Mouse (Mus musculus) Muller cell, postnatal 12 days (primary cell): ENCODE data around the gene Papola.
A peak's percentile ranks its signal among the peaks of the same experiment; 100 is the strongest.

Experiments used
- DNase-seq: peaks from one replicate; pipeline ENCODE4 v3.0.0-alpha.2; 2015; ENCODE audit errors: inconsistent ontology term

Papola gene

DNA sequence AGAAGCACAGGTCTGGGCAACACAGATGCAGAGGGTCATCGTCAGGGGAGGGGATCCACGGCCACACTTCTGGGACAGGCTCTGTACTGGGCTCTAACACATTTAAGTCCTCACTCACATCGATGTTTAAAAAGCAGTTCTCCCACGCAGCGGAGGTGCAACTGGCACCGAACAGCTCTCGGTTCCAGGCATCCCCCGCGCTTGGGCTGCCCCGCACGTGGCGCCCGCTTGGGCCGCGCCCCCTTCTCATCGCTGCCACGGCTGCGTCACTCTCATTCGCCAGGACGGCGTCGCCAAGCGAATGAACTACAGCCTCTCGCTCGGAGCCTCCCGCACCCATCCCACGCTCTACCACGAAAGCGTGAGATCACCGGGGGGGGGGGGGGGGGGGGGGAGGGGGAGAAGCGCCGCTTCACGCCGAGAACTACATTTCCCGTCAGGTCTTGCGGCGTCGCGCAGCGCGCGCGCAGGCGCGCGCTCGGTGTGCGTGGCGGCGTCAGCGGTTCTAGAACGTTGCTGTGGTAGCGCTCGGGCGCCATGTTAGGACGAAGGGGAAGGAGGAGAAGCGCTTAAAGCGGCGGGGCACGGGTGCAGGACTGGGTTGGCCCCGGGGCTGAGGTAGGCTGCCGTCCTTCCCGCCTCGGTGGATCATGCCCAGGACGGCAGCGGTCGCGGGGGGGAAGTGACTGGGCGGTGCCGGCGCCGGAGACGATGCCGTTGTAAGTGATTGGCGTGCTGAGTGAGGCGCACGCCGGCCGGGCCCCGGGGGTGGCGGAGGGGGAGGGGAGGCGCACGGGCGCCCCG is at the start of gene Papola:
Gene Papola, plus strand, starts transcription at position 499 of the 804 bp plus-strand sequence.
- peak; percentile 93 for DNase-seq

DNA sequence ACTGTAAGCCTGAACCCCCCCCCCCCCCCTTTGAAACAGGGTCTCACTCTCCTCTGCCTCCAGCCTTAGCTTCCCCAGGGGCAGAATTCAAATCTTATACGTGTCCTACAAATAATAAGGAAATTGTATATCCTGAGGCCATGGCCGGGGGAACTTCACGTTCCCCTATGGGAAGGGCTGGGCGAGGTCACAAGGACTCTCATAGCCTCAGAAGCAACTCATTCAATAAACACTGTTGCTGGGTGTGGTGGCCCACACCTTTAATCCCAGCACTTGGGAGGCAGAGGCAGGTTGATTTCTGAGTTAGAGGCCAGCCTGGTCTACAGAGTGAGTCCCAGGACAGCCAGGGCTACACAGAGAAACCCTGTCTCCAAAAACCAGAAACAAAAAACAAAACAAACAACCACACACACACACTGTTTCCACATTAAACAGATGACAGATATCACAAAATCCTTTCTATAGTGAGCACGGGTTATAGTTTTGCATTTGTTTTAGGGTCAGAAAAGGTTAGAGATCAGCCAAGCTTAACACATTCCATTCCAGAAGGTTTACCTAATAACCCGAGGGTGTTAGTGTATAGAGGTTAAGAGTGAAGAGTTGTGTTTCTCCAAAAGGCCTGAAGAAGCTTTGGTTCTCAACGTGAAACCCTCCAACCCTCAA is 49.1 kb upstream of the Papola start:
- DNase-seq, result no peak

DNA sequence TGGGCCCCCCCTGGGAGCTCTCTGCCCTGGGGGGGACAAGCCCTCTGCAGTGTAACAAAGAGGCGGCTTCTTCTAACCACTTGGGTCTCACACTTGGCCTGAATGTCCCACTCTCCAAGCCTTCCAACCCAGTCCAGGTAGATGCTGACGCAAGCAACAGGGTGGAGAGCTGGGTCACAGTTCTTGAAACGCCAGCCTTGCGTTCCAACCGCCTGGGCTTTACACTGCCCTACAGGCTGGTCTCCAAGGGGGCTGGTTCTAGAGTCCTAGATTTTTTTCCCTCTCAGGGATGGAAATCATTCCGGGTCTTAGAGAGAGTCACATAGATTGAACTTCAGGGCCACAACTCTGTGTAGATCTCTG is 48.6 kb upstream of the Papola start:
- no peak for DNase-seq

DNA sequence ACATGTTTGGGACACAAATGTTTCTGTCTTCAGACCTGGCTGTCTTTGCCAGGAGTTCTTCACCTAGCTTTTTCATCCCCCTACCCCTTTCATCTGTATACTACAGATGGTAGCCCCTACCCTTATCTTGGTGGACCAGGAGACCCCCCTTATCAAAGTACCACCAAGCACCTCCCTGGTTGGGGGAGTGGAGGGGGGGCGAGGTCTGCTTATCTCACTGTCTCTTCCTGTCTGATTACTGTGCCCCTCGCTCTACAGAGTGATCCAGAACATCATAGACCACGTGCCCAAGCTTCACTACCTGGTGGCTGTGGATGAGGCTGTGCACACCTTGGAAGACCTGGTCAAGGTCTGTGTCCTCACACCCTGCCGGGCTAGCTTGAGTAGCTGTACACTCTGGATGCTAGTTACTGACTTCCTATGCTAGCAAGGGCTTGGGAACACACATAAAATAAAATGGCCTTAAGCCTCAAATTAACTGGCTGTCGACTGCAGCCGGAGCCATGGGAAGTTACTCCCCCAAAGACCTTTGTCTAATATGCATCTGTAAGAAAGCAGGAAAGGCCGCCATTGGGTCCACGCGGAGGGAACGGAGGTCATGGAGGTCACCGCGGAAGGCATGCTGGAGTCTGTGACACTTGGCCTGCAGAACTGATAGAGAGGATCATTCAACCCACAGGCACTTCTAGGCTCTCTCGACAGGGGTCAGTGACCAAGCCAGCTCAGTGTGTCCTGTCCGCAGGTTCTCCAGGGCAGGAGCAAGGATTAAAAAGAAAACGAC is 46.0 kb upstream of the Papola start:
- DNase-seq, result no peak

DNA sequence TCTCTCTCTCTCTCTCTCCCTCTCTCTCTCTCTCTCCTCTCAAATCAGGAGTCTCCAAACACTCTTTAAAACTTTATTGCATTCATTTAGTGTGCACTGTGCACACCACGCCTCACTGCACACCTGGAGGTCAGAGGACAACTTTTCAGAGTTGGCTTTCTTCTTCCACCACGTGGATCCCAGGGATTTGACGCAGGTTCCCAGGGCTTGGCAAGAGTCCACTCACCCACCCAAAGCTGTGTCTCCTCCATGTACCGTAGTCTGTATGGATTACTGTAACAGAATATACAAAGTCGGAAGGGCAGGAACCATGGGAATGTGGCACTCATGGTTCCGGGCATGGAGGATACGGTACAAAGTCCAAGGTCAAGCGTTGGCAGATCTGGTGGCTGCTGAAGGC is 44.8 kb upstream of the Papola start:
- no peak for DNase-seq

DNA sequence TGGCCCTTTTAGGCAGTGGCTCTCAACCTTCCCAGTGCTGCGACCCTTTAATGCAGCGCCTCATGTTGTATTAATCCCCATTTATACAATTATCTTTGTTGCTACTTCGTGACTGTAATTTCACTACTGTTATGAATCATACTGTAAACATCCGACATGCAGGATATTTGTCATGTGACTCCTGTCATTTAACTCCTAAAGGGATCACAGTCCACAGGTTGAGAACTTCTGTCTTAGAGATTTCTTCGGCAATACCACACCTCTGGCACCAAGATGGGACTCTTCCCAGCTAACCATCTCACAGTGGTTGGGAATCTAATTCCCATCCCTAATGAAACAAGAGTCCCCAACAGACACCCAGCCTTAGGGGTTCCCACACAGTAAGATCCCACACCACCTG is 36.4 kb upstream of the Papola start:
- DNase-seq, result no peak

DNA sequence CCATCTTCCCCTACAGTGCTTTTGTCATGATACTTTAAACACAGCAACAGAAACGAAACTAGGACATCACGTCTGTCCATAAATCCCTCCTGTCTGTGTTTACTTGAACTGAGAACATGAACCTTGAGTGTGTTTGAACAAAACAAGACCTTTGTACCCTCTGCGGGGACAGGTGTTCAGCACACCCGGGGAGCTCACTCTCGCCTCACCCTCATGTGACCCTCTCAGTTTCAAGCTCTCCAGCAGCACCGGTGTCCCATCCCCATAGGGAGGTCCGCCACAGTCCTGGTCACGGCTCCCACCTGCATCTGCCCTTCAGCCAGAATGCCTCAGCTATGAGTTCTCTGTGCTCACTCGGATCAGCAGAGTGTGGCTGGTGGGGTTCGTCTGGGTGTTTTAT is 30.7 kb upstream of the Papola start:
- DNase-seq, result no peak

DNA sequence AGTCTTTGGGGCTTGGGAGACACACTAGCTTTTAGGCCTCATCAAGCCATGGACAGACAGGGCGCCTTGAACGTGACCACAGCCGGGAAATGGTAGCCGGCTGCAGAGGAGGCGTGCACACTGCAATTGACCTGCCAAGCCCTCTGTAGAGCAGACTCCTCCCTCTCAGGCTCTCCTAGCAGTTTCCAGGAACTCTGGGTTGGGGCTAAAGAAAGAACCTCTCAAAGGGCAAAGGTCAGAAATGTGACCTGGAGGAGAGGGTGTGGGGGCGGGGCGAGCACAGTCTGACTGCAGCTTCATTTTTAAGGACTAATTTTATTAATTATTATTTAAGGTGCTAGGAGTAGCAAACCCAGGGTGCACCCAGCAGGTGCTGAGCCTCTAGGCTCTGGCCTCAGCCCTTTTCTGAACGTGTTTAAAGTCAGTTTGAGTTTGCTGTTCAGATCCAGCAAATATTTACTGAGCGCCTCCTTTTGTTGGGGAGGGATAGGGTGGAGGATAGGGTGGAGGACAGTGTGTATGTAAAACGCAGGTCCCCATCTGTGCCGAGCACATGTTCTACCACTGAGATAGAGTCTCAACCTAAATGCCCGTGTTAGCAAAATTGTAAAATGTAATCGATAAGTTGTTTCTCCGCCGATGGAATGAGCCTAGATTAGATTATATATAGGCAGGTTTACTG is 26.5 kb upstream of the Papola start:
- no peak for DNase-seq

DNA sequence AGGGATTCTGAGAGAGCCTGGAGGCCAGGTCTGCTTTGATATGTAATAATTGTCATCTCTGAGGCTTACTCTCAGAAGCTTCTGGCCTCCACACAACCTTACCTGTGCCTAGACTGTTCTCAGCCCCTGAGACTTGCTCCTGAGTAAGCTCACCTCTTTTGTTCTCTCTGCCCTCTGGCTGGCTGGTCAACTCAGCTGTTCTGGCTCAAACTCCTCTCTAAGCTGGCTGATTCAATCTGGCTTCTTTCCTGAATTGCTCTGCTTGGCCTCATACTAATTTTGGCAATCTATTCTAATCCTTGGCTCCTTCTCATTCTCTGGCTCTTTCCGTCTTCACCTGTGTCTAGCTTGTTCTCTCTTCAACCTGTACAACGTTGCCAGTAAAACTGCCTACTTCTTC is 25.6 kb upstream of the Papola start:
- DNase-seq, result no peak

DNA sequence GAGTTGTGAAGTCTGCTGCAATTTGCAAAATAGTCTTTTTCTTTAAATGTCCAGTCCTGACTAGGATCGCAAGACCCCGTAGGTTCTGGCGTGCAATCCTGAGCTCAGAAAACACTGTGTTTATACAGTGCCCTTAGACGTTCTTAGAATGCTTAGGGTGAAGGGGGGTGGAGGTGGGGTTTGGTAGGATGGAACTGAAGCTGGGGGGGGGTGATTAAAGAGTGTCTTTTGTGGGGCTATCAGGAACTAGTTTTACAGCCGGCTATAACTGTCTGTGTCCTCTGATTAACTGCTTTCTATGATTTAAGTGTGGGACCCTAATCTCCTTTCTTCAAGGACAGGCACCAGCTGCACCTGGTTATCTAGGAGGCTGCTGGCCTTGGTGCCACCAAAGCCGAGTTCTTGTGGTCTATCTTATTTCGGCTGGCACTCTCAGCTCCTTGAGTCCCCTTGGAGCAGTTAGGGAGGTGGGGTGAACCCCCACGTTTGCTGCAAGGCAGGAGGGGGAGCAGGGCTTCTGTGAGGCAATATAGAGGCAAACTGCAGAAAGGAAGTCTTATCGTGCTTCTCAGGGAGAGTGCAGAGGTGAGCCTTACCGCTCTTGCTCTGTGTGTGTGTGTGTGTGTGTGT is 24.5 kb upstream of the Papola start:
- no peak for DNase-seq

DNA sequence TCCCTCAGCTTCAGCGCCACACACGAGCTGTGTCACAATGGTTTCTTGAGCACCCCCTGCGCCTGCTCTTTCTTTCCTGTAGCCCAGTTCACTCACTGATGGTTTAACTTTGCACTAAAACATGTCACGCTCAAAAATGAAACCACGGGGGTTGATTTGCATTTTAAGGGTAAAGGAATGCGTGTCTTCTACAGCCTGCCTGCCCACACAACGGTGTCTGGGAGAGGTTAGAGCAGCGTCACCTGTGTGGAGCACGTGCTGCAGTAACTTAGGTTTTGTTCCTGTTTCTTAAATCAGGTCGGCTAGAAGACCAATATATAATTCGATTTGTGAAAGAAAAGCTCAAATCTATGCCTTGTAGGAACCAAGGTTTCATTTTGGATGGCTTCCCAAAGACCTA is 23.3 kb upstream of the Papola start:
- DNase-seq, result no peak

DNA sequence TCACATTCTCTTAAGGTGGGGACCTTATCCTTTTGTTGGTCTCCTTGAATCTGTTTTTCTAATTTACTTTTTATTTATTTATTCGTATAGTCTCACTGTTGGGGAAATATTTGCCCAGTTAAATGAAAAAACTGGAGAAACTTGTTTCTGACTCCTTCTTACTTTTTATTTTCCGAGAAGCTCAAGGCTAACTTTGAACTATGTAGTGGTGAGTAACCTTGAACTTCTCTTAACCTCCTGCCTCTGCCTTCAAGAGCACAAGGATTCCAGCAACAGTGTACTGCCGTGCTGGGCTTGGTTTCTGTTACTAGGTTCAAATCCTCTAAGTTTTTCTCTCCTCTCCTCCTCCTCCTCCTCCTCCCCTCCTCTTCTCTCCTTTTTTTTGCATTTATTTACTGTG is 22.9 kb upstream of the Papola start:
- DNase-seq, result no peak

DNA sequence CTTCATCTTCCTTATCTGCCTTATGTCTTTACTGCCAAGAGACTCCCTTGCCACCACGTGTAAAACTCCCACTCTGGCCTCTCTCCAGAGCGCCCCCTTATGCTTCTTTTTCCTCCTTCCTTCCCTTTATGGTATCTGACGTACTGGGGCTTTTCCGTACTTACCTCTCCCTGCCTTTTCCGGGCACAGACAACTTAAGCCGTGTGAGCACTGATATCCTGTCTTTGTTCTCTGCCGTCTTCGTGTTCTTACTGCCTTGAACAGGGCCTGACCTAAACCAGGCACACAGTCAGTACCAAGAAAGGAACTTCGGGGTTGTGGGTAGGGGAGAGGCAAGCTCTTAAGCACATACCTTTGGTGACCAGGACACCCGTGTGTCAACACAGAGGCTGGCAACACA is 14.8 kb upstream of the Papola start:
- no peak for DNase-seq

DNA sequence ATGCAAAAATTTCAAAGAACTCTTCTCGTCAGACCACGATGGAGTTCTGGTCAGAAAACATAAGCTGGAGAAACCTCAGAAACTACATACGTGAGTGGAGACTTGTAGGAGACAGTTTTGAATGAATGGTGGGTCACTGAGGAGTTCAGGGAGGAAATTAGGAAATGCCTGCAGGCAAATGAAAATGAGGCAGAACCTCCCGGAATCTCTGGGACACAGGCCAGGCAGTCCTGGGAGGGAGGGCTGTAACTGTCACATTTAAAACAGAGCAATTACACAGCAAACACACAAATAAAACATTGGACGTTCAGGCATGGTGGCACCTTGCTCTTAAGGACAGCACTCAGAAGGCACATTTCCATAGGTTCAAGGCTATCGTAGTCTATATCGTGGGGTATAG is 9.6 kb upstream of the Papola start:
- DNase-seq, result peak; percentile 77

DNA sequence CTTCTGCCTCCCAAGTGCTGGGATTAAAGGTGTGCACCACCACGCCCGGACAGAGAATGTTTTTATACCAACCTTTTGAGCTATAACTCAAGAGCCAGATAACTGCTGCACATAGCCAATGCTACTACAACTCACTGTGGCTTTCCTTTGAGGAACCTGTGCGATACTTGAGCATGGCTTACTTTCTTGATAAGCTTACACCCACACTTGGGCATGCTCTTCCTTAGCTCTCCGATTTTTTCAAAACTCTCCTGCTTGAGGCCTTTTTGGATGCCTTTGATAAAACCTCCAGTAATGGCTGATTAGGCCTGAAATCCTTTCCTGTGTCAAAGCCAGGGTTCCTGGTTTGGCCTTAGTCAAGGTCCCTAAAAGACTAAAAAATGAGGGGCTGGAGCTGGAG is 6.8 kb upstream of the Papola start:
- DNase-seq, result no peak

DNA sequence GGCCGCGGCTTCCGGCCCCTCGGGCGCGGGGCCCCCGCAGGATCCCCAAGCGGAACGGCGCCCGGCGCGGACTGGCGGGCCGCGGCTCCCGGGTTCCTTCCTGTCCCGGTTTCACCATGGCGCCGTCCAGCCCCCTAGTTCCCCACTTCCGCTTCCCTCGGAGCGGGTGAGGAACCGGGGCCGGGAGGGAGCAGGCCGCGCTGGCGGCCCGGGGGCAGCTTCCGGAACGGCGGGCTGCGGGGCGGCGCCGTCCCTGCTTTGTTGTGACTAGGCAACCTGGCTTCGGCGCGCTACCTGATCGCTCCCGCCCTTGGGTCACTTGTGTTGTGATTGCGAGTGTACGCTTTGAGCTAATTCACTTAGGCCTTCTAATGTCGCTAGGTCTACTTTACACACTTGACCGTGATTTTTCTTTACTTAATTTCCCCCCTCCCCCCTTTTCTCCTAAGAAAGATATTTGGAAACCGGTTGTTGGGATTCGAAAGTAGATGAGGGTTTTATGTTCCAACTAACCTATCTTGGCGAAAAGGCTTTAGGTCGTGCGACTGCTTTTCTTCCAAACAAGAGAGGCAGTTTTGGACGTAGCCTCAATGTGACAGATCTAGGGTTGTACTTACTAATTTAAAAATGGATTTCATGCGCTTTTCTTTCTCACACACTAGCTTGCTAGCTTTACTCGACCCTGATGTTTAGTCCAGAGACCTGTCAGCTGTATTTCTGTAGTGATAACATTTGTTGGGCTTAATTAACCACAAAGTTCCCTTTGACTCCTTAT is 693 bp downstream of the Papola start:
- no peak for DNase-seq

DNA sequence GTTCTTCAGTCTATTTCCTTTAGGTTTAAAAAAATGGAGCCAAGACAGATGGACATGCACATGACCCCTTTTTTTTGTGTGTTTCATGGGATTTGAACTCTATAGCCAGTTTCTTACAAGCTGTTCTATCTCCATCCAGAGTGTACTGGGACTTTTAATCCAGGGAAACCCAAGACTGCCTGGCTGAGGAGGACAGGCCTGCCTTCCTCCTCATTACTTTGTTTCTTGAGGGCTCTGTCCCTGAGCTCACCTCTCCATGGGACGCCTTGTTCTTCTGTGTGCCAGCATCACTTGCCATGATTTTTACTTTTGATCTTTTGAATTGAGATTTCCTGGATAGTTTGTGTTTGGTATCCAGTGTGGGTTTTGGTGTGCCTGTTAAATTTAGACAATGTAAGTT is 1.6 kb downstream of the Papola start:
- DNase-seq, result no peak

DNA sequence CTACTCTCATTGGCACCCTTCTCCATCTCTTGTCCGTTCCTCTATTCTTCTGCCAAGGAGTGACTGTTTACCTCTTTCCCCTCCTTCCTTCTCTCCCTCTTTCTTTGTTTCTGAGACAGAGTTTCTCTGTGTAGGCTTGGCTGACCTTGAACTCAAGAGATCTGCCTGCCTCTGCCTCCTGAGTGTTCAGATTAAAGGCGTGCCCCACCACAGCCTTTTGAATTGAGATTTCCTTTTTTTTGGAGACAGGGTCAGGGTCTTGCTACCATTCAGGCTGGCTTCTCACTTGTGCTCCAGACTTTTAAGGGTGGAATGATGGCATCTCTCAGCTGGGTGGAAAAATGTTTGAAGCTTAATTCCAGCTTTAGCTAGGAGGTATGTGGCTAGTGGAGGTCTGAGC is 3.1 kb downstream of the Papola start:
- no peak for DNase-seq

DNA sequence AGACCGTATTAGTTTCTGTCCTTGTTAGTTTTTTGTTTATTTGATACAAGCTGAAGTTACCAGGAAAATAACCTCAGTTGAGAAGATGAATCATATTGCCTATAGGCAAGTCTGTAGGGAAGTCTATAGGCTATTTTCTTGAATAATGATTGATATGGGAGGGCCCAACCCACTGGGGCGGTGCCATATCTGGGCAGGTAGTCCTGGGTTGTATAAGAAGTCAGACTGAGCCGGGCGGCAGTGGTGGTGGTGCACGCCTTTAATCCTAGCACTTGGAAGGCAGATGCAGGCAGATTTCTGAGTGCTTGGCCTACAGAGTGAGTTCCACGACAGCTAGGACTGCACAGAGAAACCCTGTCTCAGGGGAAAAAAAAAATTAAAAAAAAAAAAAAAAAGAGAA is 5.4 kb downstream of the Papola start:
- no peak for DNase-seq

DNA sequence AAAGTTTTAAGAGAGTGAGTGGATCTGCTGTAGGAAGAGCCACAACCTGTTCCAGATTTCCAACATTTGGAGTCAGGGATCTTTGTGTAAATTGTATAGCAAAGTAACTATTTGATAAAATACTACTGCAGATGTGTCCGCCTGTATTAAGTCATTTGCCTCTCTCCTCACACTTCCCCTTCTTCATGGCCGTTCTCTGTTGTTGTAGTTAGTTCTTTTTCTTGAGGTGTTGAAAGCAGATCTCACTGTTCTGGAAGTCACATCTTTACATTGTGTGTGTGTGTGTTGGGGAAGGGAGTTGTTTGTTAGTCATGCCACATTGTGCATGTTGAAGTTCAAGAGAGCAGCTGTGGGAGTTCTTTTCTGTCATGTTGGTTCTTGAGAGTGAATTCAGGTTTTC is 10.4 kb downstream of the Papola start:
- DNase-seq, result no peak

DNA sequence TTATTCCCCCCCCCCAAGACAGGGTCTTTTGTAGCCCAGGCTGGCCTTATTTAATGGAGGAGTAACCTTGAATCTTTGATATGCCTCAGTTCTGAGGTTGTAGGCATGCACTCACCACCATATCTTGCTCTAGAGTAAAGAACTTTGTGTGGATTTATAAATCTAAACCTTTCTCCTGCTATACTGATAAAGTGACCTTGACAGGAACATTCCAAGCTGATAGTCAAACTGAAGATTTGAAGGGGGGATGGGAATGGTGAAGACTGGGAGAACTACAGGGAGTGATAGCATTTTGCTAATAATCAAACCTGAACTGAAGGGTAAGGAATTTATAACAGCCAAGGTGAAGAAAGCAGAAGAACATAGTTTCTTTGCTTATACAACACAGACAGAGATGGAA is 13.5 kb downstream of the Papola start:
- DNase-seq, result no peak
